In the genomic region with DNA sequence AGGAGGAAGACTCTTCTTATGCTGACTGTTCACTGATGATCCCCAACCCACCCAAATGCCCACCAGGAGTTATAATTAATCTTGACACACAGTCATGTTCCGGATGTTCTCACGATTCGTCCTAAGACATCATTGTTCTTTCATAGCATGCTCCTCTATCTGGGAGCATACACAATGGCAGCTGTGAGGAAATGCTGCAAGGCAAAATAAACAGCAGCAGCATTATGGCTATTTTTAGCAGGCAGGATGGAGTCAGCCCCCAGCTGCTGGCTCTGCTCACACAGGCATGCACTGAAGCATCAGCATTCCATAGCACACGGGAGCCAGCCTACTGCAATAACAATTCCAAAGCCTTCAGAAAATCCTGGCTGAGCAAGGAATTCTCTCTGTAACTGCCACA, we compare ENCODE assay signal across 8 mouse cellular contexts.
DNase-seq lines count a peak whose midpoint lies in the region.

No protein-coding gene starts in this region.

- peak; percentile 4 for DNase-seq in adrenal gland, postnatal 14 days
- no peak for DNase-seq in adrenal gland, adult 8-10 months
- DNase-seq in embryo, embryonic 9.5 days (ENCODE audit: extremely low spot score): peak; percentile 5
- DNase-seq in heart, postnatal 4 days: peak; percentile 49
- peak; percentile 4 to 14 for DNase-seq in left cerebral cortex, postnatal 36 days (ENCODE audit: low spot score in 2 of 2)
- DNase-seq in right cerebral cortex, adult 18-20 months: peak; percentile 36
- DNase-seq in ovary, postnatal 10 days (ENCODE audit: low spot score): no peak
- DNase-seq in adrenal gland, postnatal 4 days (ENCODE audit: low spot score in 2 of 2): no peak

- intact Hi-C loops in left cerebral cortex, postnatal 36 days (cut with DNase I): no loop called here

Comparison
In these comparisons a context has a peak if more than half of its experiments do, and no peak if none do; other contexts are left out.
1. DNase-seq: peak in adrenal gland, postnatal 14 days (single experiment), embryo, embryonic 9.5 days (single experiment), heart, postnatal 4 days (single experiment), left cerebral cortex, postnatal 36 days (2 of 2) and right cerebral cortex, adult 18-20 months (single experiment); none in adrenal gland, adult 8-10 months (single experiment), ovary, postnatal 10 days (single experiment) and adrenal gland, postnatal 4 days (0 of 2).